Mouse (Mus musculus) embryonic facial prominence, embryonic 14.5 days (tissue): ENCODE results near the gene Itsn1. TPM values are rescaled to one million over a fixed set of nuclear protein-coding genes. Genes with fewer than 3 reads are reported as not detected.

Source experiments
- ATAC-seq: fragments of 200-750 bp; cut with Nextera tagmentation; 2 replicates; pipeline ENCODE4 v1.8.0; 2017; ENCODE audit warnings: low read depth, moderate number of reproducible peaks, moderate TSS enrichment
- DNase-seq: peaks from one replicate; pipeline ENCODE4 v3.0.0-alpha.2; 2015; ENCODE audit warnings: low spot score
- H3K27ac ChIP-seq: fragments of 300-500 bp; sonication (generic); replicated peaks from 2 replicates; pipeline ENCODE4 v1.5.1; 2014; ENCODE audit warnings: low read depth, mild to moderate bottlenecking, low read length, moderate library complexity
- H3K27me3 ChIP-seq: fragments of 300-500 bp; sonication (generic); replicated peaks from 2 replicates; pipeline ENCODE4 v1.6.1; 2014; ENCODE audit warnings: low read length; ENCODE audit not compliant: control insufficient read depth, insufficient read depth
- H3K36me3 ChIP-seq: fragments of 300-500 bp; sonication (generic); 2 replicates; pipeline ENCODE4 v1.6.1; 2014; ENCODE audit warnings: low read length, mixed read lengths; ENCODE audit not compliant: control insufficient read depth, insufficient read depth
- H3K4me1 ChIP-seq: fragments of 300-500 bp; sonication (generic); 2 replicates; pipeline ENCODE4 v1.6.1; 2014; ENCODE audit warnings: antibody characterized with exemption, low read length; ENCODE audit not compliant: control insufficient read depth, insufficient read depth
- H3K4me2 ChIP-seq: fragments of 300-500 bp; sonication (generic); 2 replicates; pipeline ENCODE4 v1.6.1; 2014; ENCODE audit warnings: low read depth, mild to moderate bottlenecking, low read length, moderate library complexity, mixed read lengths
- H3K4me3 ChIP-seq: fragments of 300-500 bp; sonication (generic); 2 replicates; pipeline ENCODE4 v1.5.1; 2014; ENCODE audit warnings: low read depth, mild to moderate bottlenecking, low read length
- H3K9ac ChIP-seq: fragments of 300-500 bp; sonication (generic); 2 replicates; pipeline ENCODE4 v1.6.1; 2014; ENCODE audit warnings: low read depth, mild to moderate bottlenecking, low read length, moderate library complexity, mixed read lengths
- H3K9me3 ChIP-seq: fragments of 300-500 bp; sonication (generic); 2 replicates; pipeline ENCODE4 v1.6.1; 2016; ENCODE audit warnings: low read length; ENCODE audit not compliant: control insufficient read depth
- WGBS: fragments of 180-500 bp; shearing (Covaris S2); extraction: QIAGEN DNeasy Blood & Tissue Kit; methylation state at CpG from one replicate; pipeline ENCODE4 v1.1.7; 2014; 5-methylcytosine and 5-hydroxymethylcytosine counted together
- polyA plus RNA-seq: library from polyadenylated mRNA; unstranded; fragments of >200 nt; fragmentation: Nextera tagmentation; extraction: Ambion mirVana; gene quantifications from 2 replicates; pipeline ENCODE4 v1.2.1, GENCODE M21; 2014

The Itsn1 gene
- polyA plus RNA-seq, 1 experiment from 2014 or later, result 30.1 TPM

DNA sequence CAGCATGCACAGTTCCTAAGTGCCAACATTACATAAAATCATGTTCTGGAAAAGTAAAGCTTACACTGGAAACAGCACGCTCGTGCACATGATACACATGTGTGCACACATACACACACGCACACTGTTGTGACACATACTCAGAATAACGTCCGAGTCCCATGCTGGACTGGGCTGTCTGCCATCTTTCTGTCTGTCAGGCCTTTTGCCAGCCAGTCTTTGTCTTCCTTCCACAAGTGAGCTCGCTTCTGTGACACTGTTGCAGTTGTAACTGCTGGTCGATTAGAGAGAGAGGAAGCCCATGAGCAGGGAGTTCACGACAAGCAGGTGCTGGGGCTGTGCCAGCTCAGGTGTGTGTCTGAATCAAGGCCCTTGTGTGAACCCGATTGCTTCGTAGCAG is 57.3 kb downstream of the Itsn1 start:
- H3K9me3 ChIP-seq, result no peaks in the 10 kb centered on the region
- ATAC-seq (no peak), DNase-seq (no peak)
- no peaks in the 10 kb centered on the region for H3K27me3 ChIP-seq
- H3K9ac ChIP-seq, result no peak overlapping the region
- no peak overlapping the region for H3K4me2 ChIP-seq
- H3K36me3 ChIP-seq, result peaks cover 44% of the 10 kb centered on the region
- no peak overlapping the region for H3K4me3 ChIP-seq
- no peak overlapping the region for H3K27ac ChIP-seq
- H3K4me1 ChIP-seq, result no peaks in the 10 kb centered on the region
- WGBS, result 76% methylated on average over 10 of the region's 10 CpGs

- Histone ChIP-seq H3K27me3 (no peaks in the 10 kb centered on the region), H3K36me3 (peaks cover 48% of the 10 kb centered on the region), H3K9ac (no peak overlapping the region), H3K4me2 (no peak overlapping the region), H3K4me3 (no peak overlapping the region), H3K27ac (no peak overlapping the region), H3K9me3 (no peaks in the 10 kb centered on the region), H3K4me1 (no peaks in the 10 kb centered on the region)
- DNase-seq (no peak), ATAC-seq (no peak)
- 88% methylated on average over 6 of the region's 6 CpGs for WGBS
These were observed 60.6 kb downstream of the Itsn1 start for GRCm38 (mm10) chr16:91789728-91790127.

GRCm38 (mm10) chr16:91792477-91793196 is 63.6 kb downstream of the Itsn1 start:
- no peaks in the 10 kb centered on the region for H3K4me1 ChIP-seq
- H3K9me3 ChIP-seq, result no peaks in the 10 kb centered on the region
- peaks cover 40% of the 10 kb centered on the region for H3K36me3 ChIP-seq
- DNase-seq (no peak), ATAC-seq (no peak)
- H3K27me3 ChIP-seq, result no peaks in the 10 kb centered on the region
- H3K27ac ChIP-seq, result no peak overlapping the region
- 71% methylated on average over 8 of the region's 8 CpGs for WGBS
- no peak overlapping the region for H3K9ac ChIP-seq
- H3K4me2 ChIP-seq, result no peak overlapping the region
- no peak overlapping the region for H3K4me3 ChIP-seq

- no peak overlapping the region for H3K4me2 ChIP-seq
- 93% methylated on average over 13 of the region's 13 CpGs for WGBS
- no peak overlapping the region for H3K9ac ChIP-seq
- H3K4me3 ChIP-seq, result no peak overlapping the region
- H3K27ac ChIP-seq, result no peak overlapping the region
- H3K27me3 ChIP-seq, result no peaks in the 10 kb centered on the region
- DNase-seq, result no peak
- H3K9me3 ChIP-seq, result no peaks in the 10 kb centered on the region
- H3K36me3 ChIP-seq, result peaks cover 31% of the 10 kb centered on the region
- no peaks in the 10 kb centered on the region for H3K4me1 ChIP-seq
- no peak for ATAC-seq
These were observed 64.6 kb downstream of the Itsn1 start for GRCm38 (mm10) chr16:91793507-91794278.

- WGBS, result 96% methylated on average over 7 of the region's 7 CpGs
These were observed 65.2 kb downstream of the Itsn1 start for GRCm38 (mm10) chr16:91794306-91794705.

DNA sequence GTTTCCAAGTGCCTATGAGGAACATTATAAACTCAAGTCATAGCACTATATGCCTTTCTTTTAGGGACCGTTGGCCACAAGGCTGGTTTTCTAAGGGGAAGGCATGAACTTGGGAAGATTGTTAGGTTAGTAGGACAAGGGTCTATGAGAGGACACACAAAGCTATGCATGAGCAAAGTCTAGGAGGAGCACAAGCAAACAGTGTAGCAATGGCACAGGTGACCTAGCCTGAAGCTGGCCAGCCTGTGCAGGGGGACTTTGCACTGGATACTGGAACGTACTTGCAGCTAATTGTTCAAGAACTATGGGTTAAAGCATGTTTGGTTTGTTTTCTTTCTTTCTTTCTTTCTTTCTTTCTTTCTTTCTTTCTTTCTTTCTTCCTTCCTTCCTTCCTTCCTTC is 66.0 kb downstream of the Itsn1 start:
- H3K27me3 ChIP-seq, result no peaks in the 10 kb centered on the region
- no peak overlapping the region for H3K27ac ChIP-seq
- H3K9me3 ChIP-seq, result no peaks in the 10 kb centered on the region
- no peak overlapping the region for H3K4me2 ChIP-seq
- peaks cover 31% of the 10 kb centered on the region for H3K36me3 ChIP-seq
- DNase-seq (no peak), ATAC-seq (no peak)
- H3K4me3 ChIP-seq, result no peak overlapping the region
- no peaks in the 10 kb centered on the region for H3K4me1 ChIP-seq
- H3K9ac ChIP-seq, result no peak overlapping the region
- 94% methylated on average over 2 of the region's 2 CpGs for WGBS

More at GRCm38 (mm10) chr16:91794306-91794705, 65.2 kb downstream of the Itsn1 start:
- Histone ChIP-seq H3K27ac (no peak overlapping the region), H3K9ac (no peak overlapping the region), H3K4me3 (no peak overlapping the region), H3K4me1 (no peaks in the 10 kb centered on the region), H3K4me2 (no peak overlapping the region), H3K27me3 (no peaks in the 10 kb centered on the region), H3K9me3 (no peaks in the 10 kb centered on the region), H3K36me3 (peaks cover 31% of the 10 kb centered on the region)
- DNase-seq, result no peak
- ATAC-seq, result no peak

GRCm38 (mm10) chr16:91795606-91796005 is 66.5 kb downstream of the Itsn1 start:
- no peak for ATAC-seq
- H3K4me1 ChIP-seq, result no peaks in the 10 kb centered on the region
- WGBS, result 96% methylated on average over 9 of the region's 9 CpGs
- H3K9me3 ChIP-seq, result no peaks in the 10 kb centered on the region
- H3K9ac ChIP-seq, result no peak overlapping the region
- H3K27me3 ChIP-seq, result no peaks in the 10 kb centered on the region
- H3K4me3 ChIP-seq, result no peak overlapping the region
- no peak for DNase-seq
- no peak overlapping the region for H3K27ac ChIP-seq
- no peak overlapping the region for H3K4me2 ChIP-seq
- H3K36me3 ChIP-seq, result peaks cover 31% of the 10 kb centered on the region

DNA sequence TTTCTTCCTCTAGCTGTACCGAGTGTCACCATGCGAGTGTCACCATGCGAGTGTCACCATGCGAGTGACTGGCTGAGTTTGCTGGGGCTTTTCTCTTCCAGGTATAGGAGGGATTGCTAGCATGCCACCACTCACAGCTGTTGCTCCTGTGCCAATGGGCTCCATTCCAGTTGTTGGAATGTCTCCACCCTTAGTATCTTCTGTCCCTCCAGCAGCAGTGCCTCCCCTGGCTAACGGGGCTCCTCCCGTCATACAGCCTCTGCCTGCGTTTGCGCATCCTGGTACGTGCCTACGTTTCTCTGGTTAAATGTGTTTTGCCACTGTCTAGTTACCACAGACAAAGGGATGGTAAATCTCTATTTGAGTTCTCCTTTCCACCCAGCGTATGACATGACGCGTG is 72.3 kb downstream of the Itsn1 start:
- ATAC-seq (no peak), DNase-seq (no peak)
- Histone ChIP-seq H3K27ac (no peak overlapping the region), H3K4me1 (peaks cover 13% of the 10 kb centered on the region; the same call in 1 of the 2 replicates), H3K27me3 (no peaks in the 10 kb centered on the region), H3K4me3 (no peak overlapping the region), H3K9me3 (no peaks in the 10 kb centered on the region), H3K36me3 (peaks cover 28% of the 10 kb centered on the region), H3K4me2 (no peak overlapping the region), H3K9ac (no peak overlapping the region)
- WGBS, result 94% methylated on average over 13 of the region's 13 CpGs
